Mouse (Mus musculus): ENCODE measurements at regions not wholly inside any gene's neighbourhood (a gene's known extent, or its start where the extent isn't known, plus 50 kb on each side); places are given as distances from the start of the nearest gene placed in this dataset.

DNA sequence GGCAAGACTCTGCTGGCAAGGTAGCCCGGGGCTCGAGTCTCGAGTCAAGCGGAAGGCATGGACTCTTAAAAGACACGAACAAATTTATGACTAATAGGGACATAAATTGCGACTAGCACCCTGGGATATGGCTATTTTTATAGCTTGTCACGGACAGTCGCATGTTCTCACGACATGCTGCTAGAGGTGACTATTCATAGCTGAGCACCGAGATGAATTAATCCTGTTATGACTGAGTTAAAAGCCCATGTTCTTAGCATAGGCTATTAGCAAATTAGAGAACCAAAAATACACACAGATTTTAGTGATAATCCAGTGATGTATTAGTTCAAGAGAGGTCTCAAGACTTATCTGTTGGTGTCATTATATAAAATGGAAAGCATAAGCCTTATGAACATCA lies 539.2 kb downstream of the Gm19410 start:
- no peak for DNase-seq

DNA sequence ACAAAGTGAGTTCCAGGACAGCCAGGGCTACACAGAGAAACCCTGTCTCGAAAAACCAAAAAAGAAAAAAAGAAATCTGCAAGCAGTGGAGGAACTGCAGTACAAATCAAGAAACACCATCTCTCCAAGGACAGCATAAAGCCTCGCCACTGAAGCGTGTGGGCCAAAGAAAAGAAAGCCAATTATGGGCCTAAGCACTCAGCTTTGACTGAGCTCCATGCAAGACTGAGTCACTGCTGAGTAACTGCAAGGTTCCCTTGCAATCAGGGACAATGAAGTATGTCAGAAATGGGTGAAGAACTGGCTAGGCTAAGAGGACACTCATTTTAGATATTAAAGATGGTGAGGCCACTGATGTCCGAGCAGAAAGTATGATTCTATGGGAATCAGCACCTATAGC lies 540.7 kb downstream of the Gm19410 start:
- peak; percentile 24 for DNase-seq

DNA sequence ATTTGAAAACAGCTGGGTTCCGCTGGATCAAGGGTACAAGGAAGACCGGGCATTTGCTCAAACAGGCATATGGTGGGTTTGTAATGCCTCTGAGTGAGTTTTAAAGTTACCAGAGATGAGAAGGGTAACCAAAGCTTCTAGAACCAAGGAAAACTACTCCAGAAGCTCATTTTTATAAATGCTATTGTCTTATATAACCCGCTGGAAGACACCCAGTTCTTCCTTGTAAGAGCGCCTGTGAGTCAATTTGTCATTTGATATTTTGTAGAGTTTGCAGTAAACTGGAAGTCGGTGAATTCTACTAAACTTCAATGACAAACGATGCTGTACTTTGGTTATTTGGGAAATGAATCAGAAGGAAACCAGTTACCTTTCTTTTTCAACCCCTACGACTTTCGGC lies 541.9 kb downstream of the Gm19410 start:
- no peak for DNase-seq

DNA sequence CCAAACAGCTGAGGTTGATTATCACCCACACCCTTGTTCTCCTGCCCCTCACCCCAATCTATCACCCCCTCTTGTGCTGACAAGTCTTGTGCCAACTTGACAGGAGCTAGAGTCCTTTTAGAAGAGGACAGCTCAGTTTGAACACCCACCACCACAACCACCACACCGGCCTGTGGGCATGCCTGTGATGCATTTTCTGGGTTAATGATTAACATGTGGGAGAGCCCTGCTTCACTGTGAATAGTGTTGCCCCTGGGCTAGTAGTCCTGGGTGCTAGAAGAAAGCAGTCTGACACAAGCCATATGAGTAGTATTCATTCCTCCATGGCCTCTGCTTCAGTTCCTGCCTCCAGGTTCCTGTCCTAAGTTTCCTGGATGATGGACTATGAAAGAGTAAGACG lies 542.5 kb downstream of the Gm19410 start:
- DNase-seq: no peak

DNA sequence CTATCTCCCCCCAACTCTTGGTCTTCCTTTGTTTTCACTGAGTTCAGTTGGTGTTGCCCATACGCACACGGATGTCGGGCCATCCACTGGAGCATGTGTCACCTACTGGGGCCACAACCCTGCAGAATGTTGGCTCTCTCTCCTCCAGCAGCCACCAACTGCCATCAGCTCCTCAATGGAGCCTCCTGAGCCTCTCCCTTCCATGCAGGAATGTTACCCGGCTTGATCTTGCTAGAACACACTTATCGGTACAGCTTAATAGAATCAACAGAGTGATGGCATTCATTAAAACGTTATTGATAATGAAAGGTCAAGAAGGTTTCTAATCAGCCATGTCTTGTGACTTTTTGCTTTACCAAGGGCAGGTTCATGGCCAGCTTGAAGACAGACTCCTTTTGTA lies 543.7 kb downstream of the Gm19410 start:
- DNase-seq: no peak

DNA sequence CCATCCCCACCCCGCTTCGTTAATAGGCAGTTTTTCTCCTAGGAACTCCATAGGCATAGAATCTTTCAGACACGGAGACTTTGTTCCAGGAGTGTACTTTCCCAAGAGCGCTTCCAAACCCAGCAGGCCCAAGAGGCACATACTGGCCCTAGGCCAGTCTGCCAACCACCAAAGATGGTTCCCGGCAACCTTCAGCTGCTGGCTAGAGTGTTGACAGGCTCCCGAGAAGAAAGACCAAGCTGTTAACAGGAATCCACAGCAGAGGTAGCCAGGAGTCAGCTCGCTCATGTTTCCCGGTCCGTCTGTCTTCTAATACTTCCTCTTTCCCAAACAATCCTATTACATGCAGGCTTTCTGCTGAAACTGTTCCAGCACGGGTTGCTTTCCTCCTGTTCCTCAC lies 544.4 kb downstream of the Gm19410 start:
- peak; percentile 32 for DNase-seq

DNA sequence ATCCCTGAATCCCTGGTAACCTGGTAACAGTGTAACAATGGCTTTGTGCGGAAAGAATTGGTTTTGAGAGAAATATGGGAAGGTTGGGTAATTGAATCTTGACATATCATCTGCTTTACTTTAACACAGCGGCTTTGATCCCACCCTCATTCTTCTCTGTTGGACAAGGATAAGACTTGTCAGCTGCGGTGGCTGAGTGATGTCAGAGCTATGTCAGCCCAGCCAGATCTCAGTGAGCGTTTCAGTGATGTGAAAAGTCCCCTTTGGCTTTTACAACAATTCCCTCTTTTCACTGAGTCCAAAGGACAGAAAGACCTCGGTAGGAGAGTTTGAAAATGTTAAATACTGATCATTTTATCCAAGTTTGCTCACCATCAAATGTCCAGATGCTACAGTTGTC lies 546.1 kb downstream of the Gm19410 start:
- no peak for DNase-seq

DNA sequence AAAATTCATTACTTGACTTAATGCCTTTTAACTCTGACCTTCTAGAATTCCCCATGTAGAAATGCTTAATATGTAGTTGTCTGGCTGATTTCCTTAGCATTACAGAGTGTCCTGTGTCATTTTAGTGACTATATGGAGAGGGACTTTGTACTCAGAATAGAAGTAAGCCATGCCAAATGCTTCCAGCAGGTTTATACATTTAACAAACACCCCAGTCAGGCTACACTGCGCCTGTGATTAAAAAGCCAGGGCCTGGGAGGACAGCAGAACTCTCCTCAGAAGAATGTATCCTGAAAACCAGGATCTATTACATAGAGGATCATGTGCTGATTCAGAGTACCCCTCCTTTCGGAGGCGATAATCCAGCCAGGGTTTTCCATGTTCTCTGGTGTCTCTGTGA lies 547.4 kb downstream of the Gm19410 start:
- DNase-seq: no peak

DNA sequence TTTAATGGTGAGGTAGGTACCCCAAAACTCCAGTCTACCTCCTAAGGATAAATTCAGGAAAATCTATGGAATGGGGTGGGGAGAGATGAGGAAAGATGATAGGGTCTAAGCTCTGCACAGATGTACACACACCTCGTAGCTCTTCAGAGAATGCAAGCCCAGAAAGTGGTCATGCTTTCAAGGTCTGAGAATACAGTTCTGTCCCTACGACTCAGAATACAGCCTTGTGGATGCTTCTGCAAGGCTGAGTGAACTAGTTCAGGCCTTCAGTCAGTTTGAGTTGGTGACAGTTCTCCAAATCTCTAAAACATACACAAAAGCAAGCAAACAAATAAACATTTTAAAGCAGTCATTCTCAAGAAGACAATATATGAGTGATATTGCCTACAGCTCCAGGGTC lies 552.8 kb downstream of the Gm19410 start:
- peak; percentile 5 for DNase-seq

DNA sequence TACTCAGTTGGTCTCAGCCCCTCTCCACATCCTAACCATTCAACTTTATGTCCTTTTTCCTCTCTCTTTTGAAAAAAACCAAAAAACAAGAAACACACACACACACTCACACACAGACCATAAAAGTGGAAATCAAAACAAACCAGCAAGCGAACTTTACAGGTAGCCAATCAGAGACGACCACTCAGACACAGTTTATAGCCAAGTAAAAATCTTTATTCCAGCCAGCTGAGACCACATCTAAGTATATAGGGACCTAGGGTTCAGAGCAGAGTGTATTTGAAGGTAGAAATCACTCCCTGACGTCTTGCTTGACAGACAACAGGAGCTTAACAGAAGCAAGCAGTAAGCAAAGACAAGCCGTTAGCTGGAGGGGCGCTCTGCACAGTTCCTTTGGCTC lies 553.3 kb downstream of the Gm19410 start:
- DNase-seq: no peak

DNA sequence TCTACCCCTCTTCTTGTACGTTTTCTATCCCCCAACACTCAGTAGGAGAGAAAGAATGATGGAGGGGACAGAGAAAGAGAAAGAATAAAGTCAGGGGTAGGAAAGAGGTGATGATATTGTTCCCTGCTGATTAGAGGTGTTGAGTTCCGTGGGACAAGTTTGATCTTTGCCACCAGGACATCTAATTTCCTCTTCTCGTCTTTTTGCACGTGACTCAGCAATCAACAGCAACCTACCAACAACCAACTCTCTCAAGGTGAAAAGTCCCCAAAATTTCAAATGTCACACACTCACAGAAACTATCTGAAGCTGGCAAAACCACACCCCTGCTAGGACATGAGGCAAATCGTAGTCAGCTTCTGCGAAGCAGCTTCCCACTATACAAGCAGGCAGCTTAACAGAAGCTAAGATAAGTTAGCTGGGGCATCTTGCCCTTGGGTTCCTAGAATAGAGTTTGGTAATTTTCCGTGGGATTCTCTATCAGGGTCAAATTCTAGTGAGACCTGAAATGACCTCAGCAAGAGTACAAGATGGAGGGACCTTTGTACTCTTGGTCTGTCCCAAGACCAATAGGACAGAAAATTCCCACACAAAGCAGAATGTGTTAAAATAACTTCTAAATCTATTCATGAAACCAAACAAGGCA lies 553.8 kb downstream of the Gm19410 start:
- no peak for DNase-seq

DNA sequence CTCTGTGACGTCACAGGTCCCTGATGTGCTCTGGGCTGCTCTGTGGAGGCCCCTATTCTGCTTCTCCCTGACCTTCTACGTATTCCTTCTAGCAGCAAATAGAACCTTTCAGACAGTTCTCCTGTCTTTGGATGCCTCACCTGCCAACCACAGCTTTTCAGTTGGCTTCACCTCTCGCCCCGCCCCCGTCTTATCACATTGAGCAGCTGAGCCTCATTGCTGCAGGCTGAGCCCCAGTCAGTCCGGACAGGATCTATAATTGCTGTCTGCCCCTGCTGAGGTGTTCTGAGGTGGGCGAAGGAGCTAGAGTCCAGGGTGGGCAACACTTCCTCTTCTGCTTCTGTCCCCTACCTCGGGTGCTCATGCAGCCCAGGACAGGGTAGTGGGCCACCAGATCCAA lies 556.5 kb downstream of the Gm19410 start:
- DNase-seq: no peak

DNA sequence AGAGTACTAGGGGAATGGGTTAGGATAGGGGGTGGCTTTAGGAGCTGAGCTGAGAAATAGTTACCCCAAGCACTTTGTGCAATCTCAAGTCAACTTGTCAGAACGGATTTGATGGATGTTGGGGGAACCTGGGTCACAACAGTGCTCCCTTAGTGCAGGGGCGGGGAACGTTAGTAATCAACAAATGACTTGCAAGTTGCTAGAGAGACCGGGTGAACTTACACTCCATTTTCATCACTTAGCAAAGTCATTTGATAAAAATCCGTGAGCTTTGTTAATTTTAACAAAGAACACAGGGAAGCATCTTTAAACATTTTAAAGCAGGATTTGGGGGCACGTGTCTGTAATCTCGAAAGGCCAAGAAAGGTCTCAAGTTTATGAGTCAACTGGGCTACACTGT lies 557.0 kb downstream of the Gm19410 start:
- DNase-seq: no peak

DNA sequence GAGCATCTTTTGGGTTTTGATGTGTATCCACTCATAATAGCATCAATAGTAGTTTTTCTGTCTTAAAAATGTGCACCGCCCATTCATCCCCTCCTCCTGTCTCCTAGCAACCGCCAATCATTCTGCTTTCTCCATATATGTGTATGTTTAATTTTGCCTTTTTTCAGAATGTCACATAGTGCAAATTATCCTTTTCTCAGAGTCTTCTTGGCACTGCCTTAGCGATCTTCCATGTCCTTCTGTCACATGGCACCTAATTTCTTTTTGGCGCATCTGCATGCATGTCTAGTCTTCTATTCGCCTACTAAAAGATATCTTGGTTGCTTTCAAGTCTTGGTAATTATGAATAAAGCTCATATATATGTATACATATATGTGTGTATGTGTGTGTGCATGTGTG lies 573.0 kb downstream of the Gm19410 start:
- DNase-seq: no peak

DNA sequence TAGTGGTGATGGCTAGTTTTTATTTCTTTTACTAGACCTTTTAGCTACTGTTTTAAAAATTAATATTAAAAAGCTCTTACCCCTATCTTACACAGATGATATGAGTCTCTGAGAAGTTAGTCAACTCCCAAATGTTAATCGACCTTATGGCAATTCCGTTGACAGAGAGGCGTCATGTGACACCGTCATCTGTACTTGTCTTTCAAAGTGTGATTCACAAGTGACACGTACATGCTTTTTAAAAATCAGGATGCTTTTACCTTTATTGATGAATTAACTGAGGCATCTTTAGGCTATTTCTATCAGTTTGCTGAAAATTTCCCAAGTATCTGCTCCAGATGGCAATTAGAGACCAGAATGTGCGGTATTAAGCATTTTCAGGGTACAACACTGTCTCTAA lies 573.9 kb downstream of the Gm19410 start:
- DNase-seq: no peak

DNA sequence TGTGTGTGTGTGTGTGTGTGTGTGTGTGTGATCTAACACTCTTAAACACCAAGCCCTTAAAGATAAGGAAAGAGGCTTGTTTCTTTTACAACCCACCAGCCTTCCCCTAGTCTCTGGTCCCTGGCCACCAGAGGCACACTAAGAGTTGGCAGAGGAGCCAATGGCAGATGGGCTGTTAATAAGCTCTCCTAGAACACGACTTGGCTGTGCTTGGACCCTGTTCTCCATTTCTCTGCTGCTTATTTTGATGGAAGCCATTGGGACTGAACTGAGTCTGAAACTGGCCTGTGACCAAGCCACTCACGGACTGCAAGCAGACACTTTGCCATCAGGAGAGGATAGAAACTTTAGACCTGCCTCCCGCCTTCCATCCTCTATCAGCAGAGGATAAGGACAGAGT lies 574.9 kb downstream of the Gm19410 start:
- no peak for DNase-seq

DNA sequence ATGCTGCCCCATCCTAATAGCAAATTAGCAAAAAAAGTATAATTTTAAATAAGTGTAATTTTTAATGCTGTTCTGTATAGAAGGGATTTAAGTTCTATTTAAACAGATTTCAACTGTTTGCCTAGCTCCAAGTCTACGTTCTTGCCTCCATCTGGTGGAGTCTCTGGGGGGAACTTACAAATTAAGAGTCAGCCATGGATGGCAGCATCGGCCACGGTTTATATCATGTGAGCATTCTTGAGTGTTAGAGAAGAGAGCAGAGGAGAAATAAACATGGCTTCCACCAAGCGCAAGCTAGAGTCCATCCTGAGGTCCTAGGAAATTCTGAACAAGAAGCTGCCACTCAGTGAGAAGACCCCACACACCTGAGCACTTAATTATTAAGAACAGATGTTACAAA lies 576.4 kb downstream of the Gm19410 start:
- no peak for DNase-seq

DNA sequence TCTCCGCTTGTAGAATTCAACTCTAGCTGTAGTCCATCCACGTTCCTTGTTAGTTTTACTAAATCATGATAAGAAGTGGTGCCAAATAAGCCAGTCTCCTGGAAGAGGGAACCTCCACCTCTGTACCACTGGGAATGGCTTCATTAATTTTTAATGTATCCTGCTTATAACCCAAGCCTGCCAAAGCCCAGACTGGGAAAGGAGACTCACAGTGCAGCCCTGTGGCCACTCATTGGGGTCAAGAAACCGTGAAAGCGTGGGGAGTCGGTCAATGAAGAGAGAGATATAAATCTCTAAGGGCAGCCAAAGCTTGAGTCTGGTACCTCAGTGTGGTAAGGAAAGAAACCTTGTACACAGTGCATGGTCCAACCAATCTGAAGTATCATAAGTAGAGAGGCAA lies 577.1 kb downstream of the Gm19410 start:
- DNase-seq: no peak

DNA sequence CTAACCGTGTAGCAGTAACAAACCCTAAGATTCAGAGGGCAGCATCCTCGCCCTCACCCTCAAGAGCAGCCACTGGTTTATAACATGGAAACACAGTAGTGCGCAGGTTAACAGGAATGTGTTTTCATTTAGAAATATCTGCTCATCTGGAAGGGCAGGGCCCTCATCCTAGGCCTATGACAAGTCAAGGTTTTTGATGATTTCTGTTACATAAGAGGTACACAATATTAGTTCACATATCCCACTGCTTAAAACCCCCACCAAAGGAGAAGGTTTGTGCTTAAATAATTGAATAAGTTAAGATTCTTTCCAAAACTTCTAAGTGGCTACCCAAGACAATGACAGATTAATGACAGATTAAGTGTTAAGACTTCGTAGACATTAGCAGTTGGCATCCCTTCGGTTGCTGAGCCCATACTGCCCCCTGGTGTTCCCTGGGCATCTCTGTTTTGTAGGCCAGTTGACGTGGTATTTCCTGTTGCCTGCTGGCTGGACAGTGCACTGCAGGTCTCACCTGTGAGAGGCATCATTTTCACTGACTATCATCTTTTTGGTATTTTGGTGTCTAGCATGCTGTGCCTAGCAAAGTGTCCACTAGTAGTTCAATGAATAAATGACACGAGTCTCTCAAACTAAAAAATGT lies 581.2 kb downstream of the Gm19410 start:
- DNase-seq: peak; percentile 91

DNA sequence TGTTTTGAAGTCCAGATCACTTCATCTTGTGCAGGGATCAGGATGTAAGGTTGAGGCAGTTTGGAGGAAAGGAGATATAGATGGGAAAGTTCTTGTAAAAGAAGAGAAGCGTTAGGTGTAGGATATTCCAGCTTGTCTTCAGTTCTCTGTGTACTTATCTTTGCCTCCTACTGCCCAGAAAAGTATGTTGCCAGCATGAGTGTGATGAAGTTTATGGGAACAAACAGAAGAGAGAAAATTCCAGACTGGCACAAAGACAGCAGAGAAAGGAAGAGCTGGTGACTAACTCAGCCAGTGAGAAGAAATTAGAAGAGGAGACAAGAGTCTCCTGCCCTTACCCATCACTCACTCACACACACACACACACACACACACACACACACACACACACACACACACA lies 582.5 kb downstream of the Gm19410 start:
- no peak for DNase-seq

DNA sequence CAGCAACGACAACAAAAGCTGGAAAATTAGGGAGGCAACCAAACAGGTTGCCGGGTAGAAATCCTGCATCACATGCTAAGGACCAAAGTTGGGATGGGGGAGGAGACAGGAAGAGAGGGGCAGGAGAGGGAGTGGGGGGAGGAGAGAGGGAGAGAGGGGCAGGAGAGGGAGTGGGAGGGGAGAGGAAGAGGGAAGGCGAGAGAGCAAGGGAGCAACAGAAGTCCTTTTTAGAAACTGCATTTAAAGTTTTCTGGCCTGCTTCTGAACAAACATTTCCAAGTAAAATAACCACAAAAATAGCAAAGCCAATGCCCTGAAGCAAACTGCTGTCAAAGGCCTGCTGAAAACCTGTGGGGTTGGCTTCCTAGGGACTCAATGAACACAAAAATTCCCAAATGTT lies 589.3 kb downstream of the Gm19410 start:
- DNase-seq: no peak

DNA sequence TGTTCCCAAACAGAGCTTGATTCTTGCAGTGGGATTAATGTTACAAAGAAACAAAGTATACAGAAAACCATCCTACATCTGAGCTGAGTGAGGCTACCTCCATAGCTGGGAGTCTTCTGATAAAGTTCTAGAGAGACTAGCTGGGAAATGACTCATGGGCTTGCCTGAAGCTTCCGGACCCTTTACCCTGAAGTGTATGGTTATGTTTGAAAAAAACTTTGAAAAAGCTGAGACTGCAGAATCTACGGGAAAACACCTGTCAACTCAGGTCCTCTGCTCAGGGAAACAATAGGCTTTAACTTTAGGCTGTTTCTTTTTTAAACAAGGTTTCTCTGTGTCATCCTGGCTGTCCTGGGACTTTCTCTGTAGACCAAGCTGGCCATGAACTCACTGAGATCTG lies 593.4 kb downstream of the Gm19410 start:
- no peak for DNase-seq

DNA sequence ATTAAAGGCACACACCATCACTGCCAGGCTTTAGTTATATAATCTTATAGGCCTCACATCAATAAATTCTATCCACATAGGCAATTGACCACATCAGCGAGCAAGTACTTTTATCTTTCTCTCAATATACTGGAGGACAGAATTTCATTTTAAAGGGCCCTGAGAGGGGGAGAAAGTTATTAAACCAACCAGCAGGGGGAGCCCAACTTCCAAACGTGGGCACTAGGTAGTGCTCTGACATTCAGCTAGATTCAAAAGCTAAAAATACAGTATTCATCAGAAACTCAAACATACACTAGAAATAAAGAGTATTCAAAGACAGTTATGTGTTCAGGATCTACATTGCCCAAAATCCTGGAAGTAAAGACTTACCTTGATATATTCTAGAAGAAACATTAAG lies 595.7 kb downstream of the Gm19410 start:
- DNase-seq: peak; percentile 88

DNA sequence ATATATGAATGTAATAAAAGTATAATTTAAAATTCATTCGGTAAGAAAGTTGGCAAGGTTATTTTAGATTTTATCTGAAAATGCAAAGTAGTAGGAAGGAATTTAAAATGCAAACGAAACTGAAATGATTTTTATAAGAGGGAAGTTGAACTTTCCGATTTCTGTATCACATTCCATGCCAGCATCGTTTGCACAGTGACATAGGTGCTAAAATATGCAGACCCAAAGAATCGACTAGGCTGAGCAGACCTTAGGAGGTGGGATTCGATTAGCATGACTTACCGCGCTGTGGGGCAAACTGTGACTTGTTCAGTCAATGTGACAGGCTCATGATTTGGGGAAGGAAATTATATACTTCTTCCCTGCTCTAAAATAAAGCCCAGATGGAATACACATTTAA lies 596.2 kb downstream of the Gm19410 start:
- no peak for DNase-seq

DNA sequence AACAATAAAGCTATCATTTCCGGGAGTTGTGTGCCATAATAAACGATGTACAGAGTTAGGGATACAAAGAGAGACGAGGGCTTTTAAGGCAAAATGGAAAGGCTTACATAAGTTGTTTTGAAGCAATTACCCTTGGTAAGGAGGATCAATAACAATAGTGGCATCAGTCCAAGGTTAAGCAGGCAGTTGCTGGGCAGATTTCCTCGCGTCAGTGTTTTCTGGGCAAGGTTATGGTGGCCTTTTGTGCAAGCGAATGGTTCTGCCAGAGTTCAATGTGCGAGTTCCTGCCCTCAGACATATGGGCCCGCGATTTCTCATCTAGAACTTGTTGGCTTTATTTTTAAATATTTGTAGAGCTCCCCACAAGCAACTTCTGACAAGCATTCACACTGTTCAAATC lies 597.7 kb downstream of the Gm19410 start:
- DNase-seq: peak; percentile 37
